Mouse (Mus musculus): ENCODE data around the gene Parp11.

Parp11 gene

GRCm38 (mm10) chr6:127447686-127448460, 1.2 kb downstream of the Parp11 start:
- peak; percentile 55 to 72 for DNase-seq (ENCODE audit: low spot score in 2 of 2)

- no peak for DNase-seq (ENCODE audit: low spot score in 2 of 2)
These were observed 2.2 kb downstream of the Parp11 start for GRCm38 (mm10) chr6:127448869-127449268.

GRCm38 (mm10) chr6:127449531-127450422, 3.1 kb downstream of the Parp11 start:
- no peak for DNase-seq (ENCODE audit: low spot score in 2 of 2)

- DNase-seq (ENCODE audit: low spot score in 2 of 2): peak; percentile 95
These were observed 7.0 kb downstream of the Parp11 start for GRCm38 (mm10) chr6:127453407-127454343.

GRCm38 (mm10) chr6:127454344-127454707, 7.7 kb downstream of the Parp11 start:
- DNase-seq (ENCODE audit: low spot score in 2 of 2): no peak

- DNase-seq (ENCODE audit: low spot score in 2 of 2): no peak
These were observed 8.2 kb downstream of the Parp11 start for GRCm38 (mm10) chr6:127454809-127455208.

- no peak for DNase-seq (ENCODE audit: low spot score in 2 of 2)
These were observed 8.8 kb downstream of the Parp11 start for GRCm38 (mm10) chr6:127455440-127455839.

GRCm38 (mm10) chr6:127456769-127457168, 10.1 kb downstream of the Parp11 start:
- no peak for DNase-seq (ENCODE audit: low spot score in 2 of 2)

GRCm38 (mm10) chr6:127459776-127460175, 13.1 kb downstream of the Parp11 start:
- DNase-seq (ENCODE audit: low spot score in 2 of 2): no peak

GRCm38 (mm10) chr6:127461491-127461890, 14.9 kb downstream of the Parp11 start:
- DNase-seq (ENCODE audit: low spot score in 2 of 2): no peak

- no peak for DNase-seq (ENCODE audit: low spot score in 2 of 2)
These were observed 15.6 kb downstream of the Parp11 start for GRCm38 (mm10) chr6:127462251-127462650.

- no peak for DNase-seq (ENCODE audit: low spot score in 2 of 2)
These were observed 16.8 kb downstream of the Parp11 start for GRCm38 (mm10) chr6:127463273-127464001.

GRCm38 (mm10) chr6:127464523-127464922, 17.9 kb downstream of the Parp11 start:
- DNase-seq (ENCODE audit: low spot score in 2 of 2): no peak

GRCm38 (mm10) chr6:127466749-127467310, 20.2 kb downstream of the Parp11 start:
- no peak for DNase-seq (ENCODE audit: low spot score in 2 of 2)

- DNase-seq (ENCODE audit: low spot score in 2 of 2): peak; percentile 72 to 73
These were observed 25.4 kb downstream of the Parp11 start for GRCm38 (mm10) chr6:127472078-127472477.

- no peak for DNase-seq (ENCODE audit: low spot score in 2 of 2)
These were observed 27.3 kb downstream of the Parp11 start for GRCm38 (mm10) chr6:127473961-127474360.

- no peak for DNase-seq (ENCODE audit: low spot score in 2 of 2)
These were observed 28.6 kb downstream of the Parp11 start for GRCm38 (mm10) chr6:127475231-127475630.

- no peak for DNase-seq (ENCODE audit: low spot score in 2 of 2)
These were observed 44.4 kb downstream of the Parp11 start for GRCm38 (mm10) chr6:127491046-127491445.

GRCm38 (mm10) chr6:127492561-127492960, 45.9 kb downstream of the Parp11 start:
- DNase-seq (ENCODE audit: low spot score in 2 of 2): no peak

- no peak for DNase-seq (ENCODE audit: low spot score in 2 of 2)
These were observed 47.1 kb downstream of the Parp11 start for GRCm38 (mm10) chr6:127493750-127494149.

- DNase-seq (ENCODE audit: low spot score in 2 of 2): no peak
These were observed 47.7 kb downstream of the Parp11 start for GRCm38 (mm10) chr6:127494357-127494756.

All from spleen, postnatal 36 days (tissue).